Mouse (Mus musculus) embryonic facial prominence, embryonic 12.5 days (tissue): ENCODE results near the gene Rps6kb1. TPM values are rescaled to one million over a fixed set of nuclear protein-coding genes. Genes with fewer than 3 reads are reported as not detected.
A peak's percentile ranks its signal among the peaks of the same experiment; 100 is the strongest.

ENCODE experiments used
- ATAC-seq: fragments of 200-750 bp; cut with Nextera tagmentation; 2 replicates; pipeline ENCODE4 v1.8.0; 2017; ENCODE audit not compliant: insufficient number of reproducible peaks, insufficient read depth, low FRiP score, low TSS enrichment
- H3K27ac ChIP-seq: fragments of 300-500 bp; sonication (generic); 2 replicates; pipeline ENCODE4 v1.5.1; 2016; ENCODE audit warnings: mild to moderate bottlenecking
- H3K27me3 ChIP-seq: fragments of 300-500 bp; sonication (generic); 2 replicates; pipeline ENCODE4 v1.6.1; 2016; ENCODE audit warnings: mild to moderate bottlenecking, moderate library complexity
- H3K36me3 ChIP-seq: fragments of 300-500 bp; sonication (generic); 2 replicates; pipeline ENCODE4 v1.6.1; 2016; ENCODE audit warnings: mild to moderate bottlenecking
- H3K4me1 ChIP-seq: fragments of 300-500 bp; sonication (generic); 2 replicates; pipeline ENCODE4 v1.6.1; 2016
- H3K4me2 ChIP-seq: fragments of 300-500 bp; sonication (generic); replicated peaks from 2 replicates; pipeline ENCODE4 v1.6.1; 2016; ENCODE audit warnings: mild to moderate bottlenecking, moderate library complexity
- H3K4me3 ChIP-seq: fragments of 300-500 bp; sonication (generic); 2 replicates; pipeline ENCODE4 v1.5.1; 2016; ENCODE audit warnings: mild to moderate bottlenecking
- H3K9ac ChIP-seq: fragments of 300-500 bp; sonication (generic); 2 replicates; pipeline ENCODE4 v1.6.1; 2016; ENCODE audit warnings: mild to moderate bottlenecking, moderate library complexity
- H3K9me3 ChIP-seq: fragments of 300-500 bp; sonication (generic); 2 replicates; pipeline ENCODE4 v1.6.1; 2016; ENCODE audit warnings: mild to moderate bottlenecking, moderate library complexity
- WGBS: fragments of 180-500 bp; shearing (Covaris S2); methylation state at CpG from one replicate; pipeline ENCODE4 v1.1.7; 2016; 5-methylcytosine and 5-hydroxymethylcytosine counted together
- polyA plus RNA-seq: library from polyadenylated mRNA; unstranded; fragments of >200 nt; fragmentation: Nextera tagmentation; extraction: Ambion mirVana; gene quantifications from 2 replicates; pipeline ENCODE4 v1.2.1, GENCODE M21; 2016

Rps6kb1 gene
- polyA plus RNA-seq, 1 experiment from 2014 or later: 74.9 TPM

GRCm38 (mm10) chr11:86570261-86570746 lies 25.7 kb upstream of the Rps6kb1 start:
- peak; percentile 68; the same call in 1 of the 2 replicates for ATAC-seq

GRCm38 (mm10) chr11:86568425-86568824 lies 23.8 kb upstream of the Rps6kb1 start:
- Histone ChIP-seq H3K4me2 (no peak overlapping the region), H3K4me3 (no peak overlapping the region), H3K27me3 (no peaks in the 10 kb centered on the region), H3K9me3 (no peaks in the 10 kb centered on the region), H3K36me3 (no peaks in the 10 kb centered on the region), H3K27ac (no peak overlapping the region), H3K4me1 (peaks cover 22% of the 10 kb centered on the region), H3K9ac (no peak overlapping the region)
- no peak for ATAC-seq
- WGBS: 67% methylated on average over 3 of the region's 3 CpGs

More at GRCm38 (mm10) chr11:86570261-86570746, 25.7 kb upstream of the Rps6kb1 start:
- peaks cover 22% of the 10 kb centered on the region for H3K4me1 ChIP-seq
- no peaks in the 10 kb centered on the region for H3K36me3 ChIP-seq
- H3K9me3 ChIP-seq: no peaks in the 10 kb centered on the region
- no peak overlapping the region for H3K9ac ChIP-seq
- H3K4me3 ChIP-seq: no peak overlapping the region
- H3K27me3 ChIP-seq: no peaks in the 10 kb centered on the region
- peak overlapping the region; percentile 90 for H3K27ac ChIP-seq
- H3K4me2 ChIP-seq: peak overlapping the region; percentile 26
- 15% methylated on average over 9 of the region's 9 CpGs for whole genome bisulfite sequencing

DNA sequence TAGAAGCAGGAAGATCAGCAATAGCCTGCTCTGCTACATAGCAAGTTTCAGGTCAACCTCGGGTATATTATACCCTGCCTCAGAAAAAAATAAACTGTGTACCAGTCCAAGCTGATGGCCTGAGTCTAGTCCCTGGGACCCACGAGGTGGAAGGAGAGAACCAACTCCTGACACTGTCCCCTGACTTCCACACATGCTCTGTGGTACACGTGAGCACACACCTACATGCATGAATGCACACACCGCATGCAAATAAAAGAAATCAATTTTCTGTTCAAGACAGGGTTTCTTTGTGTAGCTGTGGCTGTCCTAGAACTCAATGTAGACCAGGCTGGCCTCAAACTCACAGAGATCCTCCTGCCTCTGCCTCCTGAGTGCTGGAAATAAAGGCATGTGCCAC lies 13.7 kb upstream of the Rps6kb1 start:
- H3K27ac ChIP-seq: no peak overlapping the region
- no peaks in the 10 kb centered on the region for H3K4me1 ChIP-seq
- H3K9ac ChIP-seq: no peak overlapping the region
- H3K27me3 ChIP-seq: no peaks in the 10 kb centered on the region
- WGBS: 85% methylated on average over 4 of the region's 4 CpGs
- H3K4me2 ChIP-seq: no peak overlapping the region
- no peaks in the 10 kb centered on the region for H3K9me3 ChIP-seq
- no peak for ATAC-seq
- H3K4me3 ChIP-seq: no peak overlapping the region
- H3K36me3 ChIP-seq: peaks cover 27% of the 10 kb centered on the region; the same call in 1 of the 2 replicates

- ATAC-seq: no peak
- Histone ChIP-seq H3K4me2 (no peak overlapping the region), H3K27ac (no peak overlapping the region), H3K4me1 (no peaks in the 10 kb centered on the region), H3K9ac (no peak overlapping the region), H3K36me3 (peaks cover 27% of the 10 kb centered on the region; the same call in 1 of the 2 replicates), H3K4me3 (no peak overlapping the region), H3K9me3 (no peaks in the 10 kb centered on the region), H3K27me3 (no peaks in the 10 kb centered on the region)
- 87% methylated on average over 6 of the region's 6 CpGs for WGBS
Observed at GRCm38 (mm10) chr11:86553525-86553924, 8.9 kb upstream of the Rps6kb1 start.

DNA sequence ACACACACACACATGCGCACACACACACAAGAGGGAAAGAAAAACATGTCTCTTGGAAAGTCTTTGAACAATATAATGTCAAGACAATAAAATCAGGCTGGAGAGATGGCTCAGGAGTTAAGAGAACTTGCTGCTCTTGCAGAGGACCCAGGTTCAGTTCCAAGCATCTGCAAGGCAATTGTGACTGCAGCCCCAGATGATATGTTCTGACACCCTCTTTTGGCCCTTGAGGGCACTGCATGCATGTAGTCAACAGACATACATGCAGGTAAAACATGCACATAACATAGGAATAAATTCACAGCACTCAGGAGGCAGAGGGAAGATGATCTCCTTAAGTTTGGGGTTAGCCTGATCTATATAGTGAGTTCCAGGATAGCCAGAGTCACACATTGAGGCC lies 2.8 kb upstream of the Rps6kb1 start:
- Histone ChIP-seq H3K9me3 (no peaks in the 10 kb centered on the region), H3K9ac (no peak overlapping the region), H3K27ac (no peak overlapping the region), H3K4me2 (no peak overlapping the region), H3K36me3 (peaks cover 11% of the 10 kb centered on the region; the same call in 1 of the 2 replicates), H3K27me3 (no peaks in the 10 kb centered on the region), H3K4me3 (no peak overlapping the region), H3K4me1 (peaks cover 14% of the 10 kb centered on the region)
- WGBS: 87% methylated on average over 1 of the region's 1 CpGs
- no peak for ATAC-seq

GRCm38 (mm10) chr11:86545556-86545955 lies 951 bp upstream of the Rps6kb1 start:
- Histone ChIP-seq H3K4me1 (peaks cover 20% of the 10 kb centered on the region), H3K9me3 (no peaks in the 10 kb centered on the region), H3K4me2 (peak overlapping the region; percentile 83), H3K4me3 (peak overlapping the region; percentile 99), H3K36me3 (peaks cover 11% of the 10 kb centered on the region; the same call in 1 of the 2 replicates), H3K9ac (peak overlapping the region; percentile 98; the same call in 1 of the 2 replicates), H3K27ac (no peak overlapping the region), H3K27me3 (no peaks in the 10 kb centered on the region)
- WGBS: 72% methylated on average over 8 of the region's 8 CpGs
- ATAC-seq: no peak

DNA sequence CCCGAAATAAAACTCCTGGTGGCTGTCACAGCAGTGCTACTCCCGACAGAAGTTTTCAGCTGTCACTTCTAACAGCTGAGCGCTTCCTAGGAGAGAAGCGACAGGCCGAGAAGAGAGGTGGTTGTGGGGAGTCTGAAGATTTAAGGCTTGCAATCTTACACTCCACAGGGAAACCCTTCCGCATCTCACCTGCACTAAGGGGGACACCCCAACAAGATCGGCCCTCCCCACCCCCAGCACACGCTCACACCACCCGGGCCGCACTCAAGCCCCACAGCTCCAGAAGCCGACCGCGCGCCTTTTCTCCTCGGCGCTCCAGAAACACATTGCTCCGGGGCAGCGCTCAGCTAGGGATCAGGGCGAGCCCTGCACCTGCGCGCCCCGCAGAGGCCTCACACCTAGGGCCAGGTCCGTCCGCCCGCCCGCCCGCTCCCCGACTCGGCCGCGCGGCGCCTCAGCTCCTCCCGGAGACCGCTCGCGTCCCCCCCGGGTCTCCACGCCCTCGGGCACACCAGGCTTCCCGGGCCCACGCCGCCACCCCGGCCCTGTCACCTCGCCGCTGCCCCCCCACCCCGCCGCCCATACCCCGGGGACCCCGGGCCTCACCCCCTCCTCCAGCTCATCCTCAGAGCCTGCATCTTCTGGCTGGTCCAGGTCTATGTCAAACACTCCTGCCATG lies 506 bp downstream of the Rps6kb1 start:
- peak overlapping the region; percentile 99 for H3K4me3 ChIP-seq
- peaks cover 20% of the 10 kb centered on the region for H3K4me1 ChIP-seq
- WGBS: under 1% methylated on average over 49 of the region's 50 CpGs
- no peaks in the 10 kb centered on the region for H3K9me3 ChIP-seq
- H3K27me3 ChIP-seq: no peaks in the 10 kb centered on the region
- peak overlapping the region; percentile 98 for H3K9ac ChIP-seq
- peak overlapping the region; percentile 83 for H3K4me2 ChIP-seq
- 0 out of 2 replicates have a peak, but pooled peaks cover 2% of the 10 kb centered on the region for H3K36me3 ChIP-seq
- H3K27ac ChIP-seq: peak overlapping the region; percentile 83
- peak; percentile 36; the same call in 1 of the 2 replicates for ATAC-seq

DNA sequence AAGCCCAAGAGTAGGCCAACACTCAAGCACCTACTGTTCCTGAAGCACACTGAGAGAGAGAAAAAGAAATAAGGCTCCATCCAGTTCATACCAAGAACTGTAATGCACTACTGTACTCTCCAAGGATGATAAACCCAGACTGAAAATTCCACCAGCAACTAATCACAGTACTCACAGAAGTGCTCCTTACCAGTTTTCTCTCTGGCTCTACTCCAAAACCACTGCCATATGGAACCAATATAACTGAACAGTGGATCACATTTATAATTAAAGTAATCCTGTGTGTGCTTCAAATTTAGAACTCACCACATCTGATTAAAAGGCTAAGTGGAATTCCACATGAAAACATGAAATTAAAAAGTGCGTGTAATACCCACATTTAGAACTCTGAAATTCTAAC lies 1.8 kb downstream of the Rps6kb1 start:
- Histone ChIP-seq H3K36me3 (0 out of 2 replicates have a peak, but pooled peaks cover 2% of the 10 kb centered on the region), H3K27ac (no peak overlapping the region), H3K4me1 (peaks cover 20% of the 10 kb centered on the region), H3K9ac (no peak overlapping the region), H3K9me3 (no peaks in the 10 kb centered on the region), H3K27me3 (no peaks in the 10 kb centered on the region), H3K4me3 (no peak overlapping the region), H3K4me2 (peak overlapping the region; percentile 83)
- 40% methylated on average over 1 of the region's 1 CpGs for WGBS
- no peak for ATAC-seq

- WGBS: 98% methylated on average over 2 of the region's 2 CpGs
- Histone ChIP-seq H3K27ac (no peak overlapping the region), H3K9ac (no peak overlapping the region), H3K4me1 (peaks cover 16% of the 10 kb centered on the region), H3K36me3 (0 out of 2 replicates have a peak, but pooled peaks cover 4% of the 10 kb centered on the region), H3K27me3 (no peaks in the 10 kb centered on the region), H3K9me3 (no peaks in the 10 kb centered on the region), H3K4me3 (no peak overlapping the region), H3K4me2 (no peak overlapping the region)
- no peak for ATAC-seq
Observed at GRCm38 (mm10) chr11:86540476-86540845, 4.1 kb downstream of the Rps6kb1 start.

- Histone ChIP-seq H3K27me3 (no peaks in the 10 kb centered on the region), H3K4me2 (no peak overlapping the region), H3K9me3 (no peaks in the 10 kb centered on the region), H3K4me3 (no peak overlapping the region), H3K4me1 (peaks cover 14% of the 10 kb centered on the region), H3K36me3 (0 out of 2 replicates have a peak, but pooled peaks cover 4% of the 10 kb centered on the region), H3K27ac (no peak overlapping the region), H3K9ac (no peak overlapping the region)
- WGBS: 88% methylated on average over 6 of the region's 6 CpGs
- ATAC-seq: no peak
Observed at GRCm38 (mm10) chr11:86539716-86540475, 4.7 kb downstream of the Rps6kb1 start.

DNA sequence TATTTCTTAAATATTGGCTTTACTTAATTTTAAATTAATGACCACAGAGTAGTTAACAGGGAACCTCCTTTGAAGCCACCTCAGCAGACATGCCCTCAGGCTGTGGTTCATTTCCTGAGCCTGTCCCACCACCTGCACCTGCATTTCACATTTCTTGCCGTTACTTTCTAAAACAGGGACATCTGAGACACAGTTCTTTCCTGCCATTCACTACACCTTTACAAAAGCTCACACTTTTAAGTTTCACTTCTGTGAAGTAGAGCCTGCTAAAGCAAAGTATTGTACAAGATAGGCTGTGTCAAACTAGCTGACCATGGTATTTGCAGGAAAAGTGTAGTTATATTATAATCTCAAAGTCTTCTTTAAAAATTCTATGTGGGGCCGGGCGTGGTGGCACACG lies 5.8 kb downstream of the Rps6kb1 start:
- no peak for ATAC-seq
- no peak overlapping the region for H3K9ac ChIP-seq
- no peak overlapping the region for H3K4me3 ChIP-seq
- no peak overlapping the region for H3K27ac ChIP-seq
- H3K4me1 ChIP-seq: peaks cover 14% of the 10 kb centered on the region
- H3K9me3 ChIP-seq: no peaks in the 10 kb centered on the region
- no peaks in the 10 kb centered on the region for H3K27me3 ChIP-seq
- no peak overlapping the region for H3K4me2 ChIP-seq
- peaks cover 6% of the 10 kb centered on the region; the same call in 1 of the 2 replicates for H3K36me3 ChIP-seq
- 86% methylated on average over 4 of the region's 4 CpGs for WGBS
